Mouse (Mus musculus) embryonic facial prominence, embryonic 12.5 days (tissue): ENCODE measurements at regions not wholly inside any gene's neighbourhood (a gene's known extent, or its start where the extent isn't known, plus 50 kb on each side); places are given as distances from the start of the nearest gene placed in this dataset.

Experiments
- ATAC-seq: fragments of 200-750 bp; cut with Nextera tagmentation; 2 replicates; pipeline ENCODE4 v1.8.0; 2017; ENCODE audit not compliant: insufficient number of reproducible peaks, insufficient read depth, low FRiP score, low TSS enrichment
- H3K27ac ChIP-seq: fragments of 300-500 bp; sonication (generic); 2 replicates; pipeline ENCODE4 v1.5.1; 2016; ENCODE audit warnings: mild to moderate bottlenecking
- H3K27me3 ChIP-seq: fragments of 300-500 bp; sonication (generic); 2 replicates; pipeline ENCODE4 v1.6.1; 2016; ENCODE audit warnings: mild to moderate bottlenecking, moderate library complexity
- H3K36me3 ChIP-seq: fragments of 300-500 bp; sonication (generic); 2 replicates; pipeline ENCODE4 v1.6.1; 2016; ENCODE audit warnings: mild to moderate bottlenecking
- H3K4me1 ChIP-seq: fragments of 300-500 bp; sonication (generic); 2 replicates; pipeline ENCODE4 v1.6.1; 2016
- H3K4me2 ChIP-seq: fragments of 300-500 bp; sonication (generic); replicated peaks from 2 replicates; pipeline ENCODE4 v1.6.1; 2016; ENCODE audit warnings: mild to moderate bottlenecking, moderate library complexity
- H3K4me3 ChIP-seq: fragments of 300-500 bp; sonication (generic); 2 replicates; pipeline ENCODE4 v1.5.1; 2016; ENCODE audit warnings: mild to moderate bottlenecking
- H3K9ac ChIP-seq: fragments of 300-500 bp; sonication (generic); 2 replicates; pipeline ENCODE4 v1.6.1; 2016; ENCODE audit warnings: mild to moderate bottlenecking, moderate library complexity
- H3K9me3 ChIP-seq: fragments of 300-500 bp; sonication (generic); 2 replicates; pipeline ENCODE4 v1.6.1; 2016; ENCODE audit warnings: mild to moderate bottlenecking, moderate library complexity
- WGBS: fragments of 180-500 bp; shearing (Covaris S2); methylation state at CpG from one replicate; pipeline ENCODE4 v1.1.7; 2016; 5-methylcytosine and 5-hydroxymethylcytosine counted together

DNA sequence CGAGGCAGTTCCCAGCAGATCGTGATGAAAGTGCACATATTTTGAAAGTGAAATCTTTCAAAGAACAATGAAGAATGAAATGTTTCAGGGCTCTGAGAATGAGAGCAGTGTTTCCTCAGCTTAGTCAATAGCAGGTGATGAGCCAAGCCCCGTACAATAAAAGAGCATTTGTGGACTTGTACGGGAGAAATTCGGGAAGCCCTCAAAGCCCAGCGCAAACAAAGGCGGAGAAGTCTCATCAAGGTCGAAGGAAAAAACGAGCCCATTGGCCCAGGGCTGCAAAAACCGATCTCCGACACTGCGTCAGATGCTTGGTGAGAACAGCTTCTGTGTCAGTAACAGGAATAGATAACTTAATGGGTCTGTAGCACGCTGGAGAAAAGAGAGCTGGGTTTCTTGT lies 261.5 kb downstream of the 4933412E24Rik start:
- no peak overlapping the region for H3K4me2 ChIP-seq
- H3K4me3 ChIP-seq: no peak overlapping the region
- ATAC-seq: no peak
- H3K27me3 ChIP-seq: no peaks in the 10 kb centered on the region
- no peaks in the 10 kb centered on the region for H3K4me1 ChIP-seq
- no peaks in the 10 kb centered on the region for H3K9me3 ChIP-seq
- 76% methylated on average over 13 of the region's 13 CpGs for WGBS
- H3K27ac ChIP-seq: no peak overlapping the region
- H3K36me3 ChIP-seq: no peaks in the 10 kb centered on the region
- no peak overlapping the region for H3K9ac ChIP-seq

GRCm38 (mm10) chr15:59752277-59752676 lies 264.1 kb downstream of the 4933412E24Rik start:
- Histone ChIP-seq H3K36me3 (no peaks in the 10 kb centered on the region), H3K9ac (no peak overlapping the region), H3K27ac (no peak overlapping the region), H3K4me1 (no peaks in the 10 kb centered on the region), H3K4me2 (no peak overlapping the region), H3K9me3 (no peaks in the 10 kb centered on the region), H3K27me3 (no peaks in the 10 kb centered on the region), H3K4me3 (no peak overlapping the region)
- no peak for ATAC-seq
- 95% methylated on average over 1 of the region's 1 CpGs for WGBS

GRCm38 (mm10) chr15:59746290-59746689 lies 270.1 kb downstream of the 4933412E24Rik start:
- Histone ChIP-seq H3K27me3 (no peaks in the 10 kb centered on the region), H3K4me3 (no peak overlapping the region), H3K27ac (no peak overlapping the region), H3K36me3 (no peaks in the 10 kb centered on the region), H3K4me1 (no peaks in the 10 kb centered on the region), H3K9ac (no peak overlapping the region), H3K9me3 (no peaks in the 10 kb centered on the region), H3K4me2 (no peak overlapping the region)
- WGBS: 86% methylated on average over 9 of the region's 9 CpGs
- ATAC-seq: no peak

GRCm38 (mm10) chr15:59744411-59744931 lies 271.9 kb downstream of the 4933412E24Rik start:
- no peak for ATAC-seq
- H3K36me3 ChIP-seq: no peaks in the 10 kb centered on the region
- no peak overlapping the region for H3K27ac ChIP-seq
- H3K4me2 ChIP-seq: no peak overlapping the region
- no peak overlapping the region for H3K9ac ChIP-seq
- H3K9me3 ChIP-seq: no peaks in the 10 kb centered on the region
- WGBS: 70% methylated on average over 5 of the region's 5 CpGs
- H3K4me1 ChIP-seq: no peaks in the 10 kb centered on the region
- H3K27me3 ChIP-seq: no peaks in the 10 kb centered on the region
- H3K4me3 ChIP-seq: no peak overlapping the region

GRCm38 (mm10) chr15:59739197-59739596 lies 277.2 kb downstream of the 4933412E24Rik start:
- no peak overlapping the region for H3K27ac ChIP-seq
- H3K27me3 ChIP-seq: no peaks in the 10 kb centered on the region
- no peaks in the 10 kb centered on the region for H3K4me1 ChIP-seq
- ATAC-seq: no peak
- H3K36me3 ChIP-seq: no peaks in the 10 kb centered on the region
- H3K9ac ChIP-seq: no peak overlapping the region
- 92% methylated on average over 5 of the region's 5 CpGs for WGBS
- no peak overlapping the region for H3K4me3 ChIP-seq
- H3K4me2 ChIP-seq: no peak overlapping the region
- no peaks in the 10 kb centered on the region for H3K9me3 ChIP-seq

DNA sequence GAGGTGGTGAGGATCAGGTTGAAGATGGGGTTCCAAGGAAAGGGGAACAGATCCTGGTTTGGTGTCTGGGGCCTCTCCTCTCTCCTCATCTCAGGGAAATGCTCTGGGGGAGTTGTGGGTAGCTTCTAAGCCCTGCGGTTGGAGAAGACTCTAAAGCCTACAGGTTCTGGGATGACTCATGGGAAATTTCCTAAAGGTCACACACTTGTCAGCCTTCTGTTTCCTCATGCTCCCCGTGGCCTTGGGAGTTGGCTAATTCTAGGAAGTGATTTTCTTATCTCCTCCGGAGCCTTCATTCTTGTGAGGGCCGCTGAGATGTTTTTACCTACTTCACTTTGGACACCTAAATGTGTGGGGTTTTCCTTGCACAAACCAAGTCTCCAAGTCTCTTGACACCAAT lies 279.2 kb downstream of the 4933412E24Rik start:
- WGBS: 82% methylated on average over 4 of the region's 4 CpGs
- H3K36me3 ChIP-seq: no peaks in the 10 kb centered on the region
- no peaks in the 10 kb centered on the region for H3K9me3 ChIP-seq
- ATAC-seq: no peak
- H3K27ac ChIP-seq: no peak overlapping the region
- H3K27me3 ChIP-seq: no peaks in the 10 kb centered on the region
- H3K4me1 ChIP-seq: no peaks in the 10 kb centered on the region
- H3K4me2 ChIP-seq: no peak overlapping the region
- no peak overlapping the region for H3K4me3 ChIP-seq
- no peak overlapping the region for H3K9ac ChIP-seq

GRCm38 (mm10) chr15:59734376-59734775 lies 282.0 kb downstream of the 4933412E24Rik start:
- Histone ChIP-seq H3K9ac (no peak overlapping the region), H3K36me3 (no peaks in the 10 kb centered on the region), H3K4me2 (no peak overlapping the region), H3K27ac (no peak overlapping the region), H3K4me1 (no peaks in the 10 kb centered on the region), H3K9me3 (no peaks in the 10 kb centered on the region), H3K27me3 (no peaks in the 10 kb centered on the region), H3K4me3 (no peak overlapping the region)
- ATAC-seq: no peak
- 68% methylated on average over 1 of the region's 1 CpGs for WGBS

GRCm38 (mm10) chr15:59733932-59734331 lies 282.5 kb downstream of the 4933412E24Rik start:
- H3K27me3 ChIP-seq: no peaks in the 10 kb centered on the region
- no peak for ATAC-seq
- no peak overlapping the region for H3K27ac ChIP-seq
- H3K4me3 ChIP-seq: no peak overlapping the region
- H3K4me2 ChIP-seq: no peak overlapping the region
- WGBS: 87% methylated on average over 3 of the region's 3 CpGs
- no peaks in the 10 kb centered on the region for H3K4me1 ChIP-seq
- H3K9ac ChIP-seq: no peak overlapping the region
- H3K9me3 ChIP-seq: no peaks in the 10 kb centered on the region
- H3K36me3 ChIP-seq: no peaks in the 10 kb centered on the region

GRCm38 (mm10) chr15:59733031-59733810 lies 283.2 kb downstream of the 4933412E24Rik start:
- no peak for ATAC-seq
- H3K4me3 ChIP-seq: no peak overlapping the region
- 77% methylated on average over 12 of the region's 12 CpGs for WGBS

GRCm38 (mm10) chr15:59731129-59731528 lies 285.3 kb downstream of the 4933412E24Rik start:
- no peaks in the 10 kb centered on the region for H3K9me3 ChIP-seq
- no peak overlapping the region for H3K4me2 ChIP-seq
- no peaks in the 10 kb centered on the region for H3K36me3 ChIP-seq
- no peak overlapping the region for H3K27ac ChIP-seq
- H3K4me1 ChIP-seq: no peaks in the 10 kb centered on the region
- H3K27me3 ChIP-seq: no peaks in the 10 kb centered on the region
- WGBS: 80% methylated on average over 8 of the region's 8 CpGs
- H3K9ac ChIP-seq: no peak overlapping the region
- no peak for ATAC-seq
- no peak overlapping the region for H3K4me3 ChIP-seq

More at GRCm38 (mm10) chr15:59733031-59733810, 283.2 kb downstream of the 4933412E24Rik start:
- Histone ChIP-seq H3K27me3 (no peaks in the 10 kb centered on the region), H3K36me3 (no peaks in the 10 kb centered on the region), H3K9ac (no peak overlapping the region), H3K4me2 (no peak overlapping the region), H3K27ac (no peak overlapping the region), H3K9me3 (no peaks in the 10 kb centered on the region), H3K4me1 (no peaks in the 10 kb centered on the region)

- no peaks in the 10 kb centered on the region for H3K9me3 ChIP-seq
- H3K4me2 ChIP-seq: no peak overlapping the region
- WGBS: 88% methylated on average over 11 of the region's 11 CpGs
- H3K4me1 ChIP-seq: no peaks in the 10 kb centered on the region
- no peak for ATAC-seq
- H3K9ac ChIP-seq: no peak overlapping the region
- no peaks in the 10 kb centered on the region for H3K27me3 ChIP-seq
- no peak overlapping the region for H3K4me3 ChIP-seq
- H3K36me3 ChIP-seq: no peaks in the 10 kb centered on the region
- H3K27ac ChIP-seq: no peak overlapping the region
Observed at GRCm38 (mm10) chr15:59728817-59729560, 287.4 kb downstream of the 4933412E24Rik start.

DNA sequence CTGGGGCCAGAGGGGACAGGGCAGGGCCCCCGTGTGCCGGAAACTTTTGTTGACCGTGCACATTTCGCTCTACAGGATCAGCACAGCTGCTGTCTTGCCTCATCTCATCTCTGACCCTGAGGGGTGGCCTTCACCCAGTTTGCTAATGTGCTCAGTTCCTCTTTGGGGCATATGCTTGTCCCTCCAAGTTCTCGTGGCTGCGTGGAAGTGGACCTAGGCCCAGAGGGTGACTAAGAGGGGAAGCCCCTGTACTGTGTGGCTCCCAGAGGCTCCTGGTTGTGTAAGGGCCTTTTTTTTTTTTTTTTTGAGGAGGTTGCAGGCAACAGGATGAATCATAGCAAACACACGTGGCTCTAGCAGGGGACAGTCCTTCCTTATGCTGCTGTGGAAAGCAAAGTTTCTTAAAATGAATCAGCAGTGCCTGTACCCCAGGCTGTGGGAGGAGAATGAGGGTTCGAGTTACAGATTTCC lies 288.2 kb downstream of the 4933412E24Rik start:
- Histone ChIP-seq H3K27me3 (no peaks in the 10 kb centered on the region), H3K9ac (no peak overlapping the region), H3K27ac (no peak overlapping the region), H3K4me3 (no peak overlapping the region), H3K36me3 (no peaks in the 10 kb centered on the region), H3K4me1 (no peaks in the 10 kb centered on the region), H3K4me2 (no peak overlapping the region), H3K9me3 (no peaks in the 10 kb centered on the region)
- 61% methylated on average over 8 of the region's 8 CpGs for WGBS
- ATAC-seq: no peak
